Mouse (Mus musculus): ENCODE data around the gene Stat5b.

The Stat5b gene

GRCm38 (mm10) chr11:100838894-100839293, 11.6 kb downstream of the Stat5b start:
- no peak for DNase-seq

GRCm38 (mm10) chr11:100836923-100837702, 13.4 kb downstream of the Stat5b start:
- DNase-seq = no peak

- DNase-seq = no peak
Observed at GRCm38 (mm10) chr11:100833466-100833865, 17.1 kb downstream of the Stat5b start.

GRCm38 (mm10) chr11:100831396-100831795, 19.1 kb downstream of the Stat5b start:
- no peak for DNase-seq

GRCm38 (mm10) chr11:100829691-100830090, 20.8 kb downstream of the Stat5b start:
- DNase-seq = no peak

GRCm38 (mm10) chr11:100828676-100829151, 21.8 kb downstream of the Stat5b start:
- no peak for DNase-seq

GRCm38 (mm10) chr11:100826161-100826866, 24.2 kb downstream of the Stat5b start:
- DNase-seq = no peak

GRCm38 (mm10) chr11:100825451-100825850, 25.1 kb downstream of the Stat5b start:
- no peak for DNase-seq

GRCm38 (mm10) chr11:100824496-100824895, 26.0 kb downstream of the Stat5b start:
- no peak for DNase-seq

- DNase-seq = no peak
Observed at GRCm38 (mm10) chr11:100823543-100824313, 26.8 kb downstream of the Stat5b start.

- no peak for DNase-seq
Observed at GRCm38 (mm10) chr11:100822365-100822764, 28.2 kb downstream of the Stat5b start.

GRCm38 (mm10) chr11:100821605-100822220, 28.8 kb downstream of the Stat5b start:
- no peak for DNase-seq

- DNase-seq = no peak
Observed at GRCm38 (mm10) chr11:100820047-100820446, 30.5 kb downstream of the Stat5b start.

GRCm38 (mm10) chr11:100819626-100820025, 30.9 kb downstream of the Stat5b start:
- DNase-seq = no peak

GRCm38 (mm10) chr11:100819048-100819447, 31.5 kb downstream of the Stat5b start:
- DNase-seq = no peak

GRCm38 (mm10) chr11:100818359-100819012, 32.0 kb downstream of the Stat5b start:
- no peak for DNase-seq

- DNase-seq = peak; percentile 88
Observed at GRCm38 (mm10) chr11:100817311-100817710, 33.2 kb downstream of the Stat5b start.

GRCm38 (mm10) chr11:100816801-100817200, 33.7 kb downstream of the Stat5b start:
- DNase-seq = peak; percentile 82

GRCm38 (mm10) chr11:100816342-100816741, 34.2 kb downstream of the Stat5b start:
- no peak for DNase-seq

GRCm38 (mm10) chr11:100814498-100814897, 36.0 kb downstream of the Stat5b start:
- DNase-seq = peak; percentile 62

- DNase-seq = no peak
Observed at GRCm38 (mm10) chr11:100811132-100811531, 39.4 kb downstream of the Stat5b start.

- DNase-seq = no peak
Observed at GRCm38 (mm10) chr11:100810516-100810915, 40.0 kb downstream of the Stat5b start.
